Mouse (Mus musculus) myocyte (in vitro differentiated cells): ENCODE results near the gene Myom3.

Experiments used
- CEBPB ChIP-seq: IDR thresholded peaks from 2 replicates; pipeline ENCODE4 v1.6.1; 2011; ENCODE audit warnings: mild to moderate bottlenecking, moderate library complexity; ENCODE audit not compliant: poor library complexity, insufficient read depth, severe bottlenecking
- E2F4 ChIP-seq: IDR thresholded peaks from one replicate; pipeline ENCODE4 v1.6.1; 2011; ENCODE audit warnings: mild to moderate bottlenecking, control low read depth, moderate library complexity; ENCODE audit not compliant: insufficient read depth
- MAX ChIP-seq: IDR thresholded peaks from one replicate; pipeline ENCODE4 v1.6.1; 2011; ENCODE audit warnings: low read depth, mild to moderate bottlenecking, control low read depth
- MYOD1 ChIP-seq, 3 experiments: IDR thresholded peaks; one replicate each; pipeline ENCODE4 v1.6.1; 2011; ENCODE audit warnings: control low read depth in 2 of 3, low read depth in 2 of 3, mild to moderate bottlenecking in 2 of 3, moderate library complexity in 1 of 3; ENCODE audit not compliant: insufficient read length in 2 of 3, control insufficient read depth in 1 of 3
- MYOG ChIP-seq, 3 experiments: IDR thresholded peaks; one replicate each; pipeline ENCODE4 v1.6.1; 2011; ENCODE audit warnings: control low read depth in 2 of 3, low read depth in 2 of 3, mild to moderate bottlenecking in 2 of 3; ENCODE audit not compliant: insufficient read length in 2 of 3, control insufficient read depth in 1 of 3, insufficient read depth in 1 of 3
- POLR2A ChIP-seq: IDR thresholded peaks from one replicate; pipeline ENCODE4 v1.6.1; 2011; ENCODE audit warnings: low read depth, mild to moderate bottlenecking, control low read depth, moderate library complexity; ENCODE audit not compliant: insufficient read length
- POLR2AphosphoS2 ChIP-seq: IDR thresholded peaks from one replicate; pipeline ENCODE4 v1.6.1; 2011; ENCODE audit warnings: low read depth, control low read depth; ENCODE audit not compliant: insufficient read length
- SRF ChIP-seq: IDR thresholded peaks from one replicate; pipeline ENCODE4 v1.6.1; 2011; ENCODE audit warnings: low read depth; ENCODE audit not compliant: control insufficient read depth, insufficient read length
- TCF12 ChIP-seq: IDR thresholded peaks from one replicate; pipeline ENCODE4 v1.6.1; 2011; ENCODE audit warnings: mild to moderate bottlenecking, control low read depth; ENCODE audit not compliant: poor library complexity, insufficient read depth, severe bottlenecking
- TCF3 ChIP-seq: IDR thresholded peaks from one replicate; pipeline ENCODE4 v1.6.1; 2011; ENCODE audit warnings: low read depth, control low read depth; ENCODE audit not compliant: insufficient read length
- USF1 ChIP-seq: IDR thresholded peaks from one replicate; pipeline ENCODE4 v1.6.1; 2011; ENCODE audit warnings: low read depth, mild to moderate bottlenecking, control low read depth, moderate library complexity

- TF ChIP-seq POLR2A, result no peak
- TF ChIP-seq POLR2AphosphoS2, result no peak
- no peak for TF ChIP-seq MAX
- no peak for TF ChIP-seq USF1
- no peak for TF ChIP-seq MYOG (IDR thresholded peaks at IDR 0.05; ENCODE audit: control insufficient read depth in 1 of 3, insufficient read depth in 1 of 3, insufficient read length in 2 of 3, low read depth in 2 of 3)
- TF ChIP-seq E2F4, result no peak
- TF ChIP-seq TCF3, result no peak
- TF ChIP-seq MYOD1 (IDR thresholded peaks at IDR 0.05; ENCODE audit: control insufficient read depth in 1 of 3, insufficient read length in 2 of 3, low read depth in 2 of 3), result no peak
- no peak for TF ChIP-seq TCF12
- no peak for TF ChIP-seq SRF
- no peak for TF ChIP-seq CEBPB
Observed at GRCm38 (mm10) chr4:135839293-135840011, 79.9 kb downstream of the Myom3 start.
